8 mouse cellular contexts compared by ENCODE assay signal in genomic region chr16:11418183-11418588, GRCm38 (mm10).
A peak's percentile ranks its signal among the peaks of the same experiment; 100 is the strongest.
DNase-seq lines count a peak whose midpoint lies in the region; ATAC-seq and TF ChIP-seq lines count a peak whose summit lies in the region.

No protein-coding gene starts in this region.

- DNase-seq in 416B (ENCODE audit: low read depth) (peak; percentile 83), ES-CJ7 (ENCODE audit: low read depth, low spot score) (peak; percentile 69)
- peak; percentile 35 for DNase-seq in cerebellum, adult 11-12 months
- DNase-seq in kidney, adult 2 months: peak; percentile 69
- peak; percentile 26 to 39 (median 37) for DNase-seq in liver, embryonic 14.5 days (ENCODE audit: low read depth in 3 of 3, low spot score in 3 of 3)
- peak; percentile 59 for DNase-seq in yolk sac, embryonic 10.5 days (ENCODE audit: low spot score)

- no peaks in the 10 kb centered on the region for H3K36me3 ChIP-seq in forebrain, embryonic 16.5 days (ENCODE audit: control insufficient read depth, insufficient read depth)
- H3K36me3 ChIP-seq in kidney, adult 2 months (ENCODE audit: control insufficient read depth, insufficient read depth, low read length): peaks cover 16% of the 10 kb centered on the region
- no peaks in the 10 kb centered on the region for H3K36me3 ChIP-seq in liver, embryonic 14.5 days (replicated peaks; ENCODE audit: control insufficient read depth, insufficient read depth, low read depth)
- H3K36me3 ChIP-seq in neural tube, embryonic 12.5 days: peaks cover 17% of the 10 kb centered on the region

- H3K9me3 ChIP-seq in forebrain, embryonic 16.5 days (ENCODE audit: control insufficient read depth, low read length): no peaks in the 10 kb centered on the region
- H3K9me3 ChIP-seq in liver, embryonic 14.5 days (ENCODE audit: control insufficient read depth, low read length): no peaks in the 10 kb centered on the region
- H3K9me3 ChIP-seq in neural tube, embryonic 12.5 days: no peaks in the 10 kb centered on the region

- peak; percentile 98 for TF ChIP-seq CTCF in kidney, adult 2 months (conservative IDR thresholded peaks at IDR 0.05; ENCODE audit: insufficient read depth, insufficient read length, low read depth, low read length)
- TF ChIP-seq CTCF in liver, embryonic 14.5 days (IDR thresholded peaks at IDR 0.05; ENCODE audit: low read depth): peak; percentile 94

- 14% methylated on average over 7 of the region's 7 CpGs for WGBS in forebrain, embryonic 16.5 days
- 15% methylated on average over 7 of the region's 7 CpGs for WGBS in kidney, adult 2 months
- WGBS in liver, embryonic 14.5 days (ENCODE audit: insufficient replicate concordance): 12% methylated on average over 7 of the region's 7 CpGs
- WGBS in neural tube, embryonic 12.5 days: 21% methylated on average over 7 of the region's 7 CpGs

- peak; percentile 84 for ATAC-seq in forebrain, embryonic 16.5 days
- ATAC-seq in liver, embryonic 14.5 days (ENCODE audit: insufficient read depth): 0 out of 2 replicates have a peak, but pooled peaks have one; percentile 32
- peak; percentile 58; the same call in 1 of the 2 replicates for ATAC-seq in neural tube, embryonic 12.5 days (ENCODE audit: low FRiP score, low read depth)

- TF ChIP-seq POLR2A in kidney, adult 2 months (IDR thresholded peaks at IDR 0.05; ENCODE audit: low read depth, low read length): no peak

- no peak overlapping the region for H3K9ac ChIP-seq in forebrain, embryonic 16.5 days (replicated peaks; ENCODE audit: low read depth, low read length)
- H3K9ac ChIP-seq in liver, embryonic 14.5 days (replicated peaks): no peak overlapping the region
- no peak overlapping the region for H3K9ac ChIP-seq in neural tube, embryonic 12.5 days

- no peaks in the 10 kb centered on the region for H3K4me1 ChIP-seq in forebrain, embryonic 16.5 days (replicated peaks; ENCODE audit: control insufficient read depth, insufficient read depth, low read length)
- peaks cover 4% of the 10 kb centered on the region; the same call in 1 of the 2 replicates for H3K4me1 ChIP-seq in kidney, adult 2 months (ENCODE audit: control insufficient read depth, insufficient read depth, low read length)
- peaks cover 16 to 25% of the 10 kb centered on the region in 2 experiments for H3K4me1 ChIP-seq in liver, embryonic 14.5 days (replicated peaks; ENCODE audit: control insufficient read depth in 2 of 2, insufficient read depth in 2 of 2, low read length in 1 of 2)
- no peaks in the 10 kb centered on the region for H3K4me1 ChIP-seq in neural tube, embryonic 12.5 days

- no peak for TF ChIP-seq EP300 in liver, embryonic 14.5 days (IDR thresholded peaks at IDR 0.05; ENCODE audit: low read depth)

- no peak overlapping the region for H3K4me2 ChIP-seq in forebrain, embryonic 16.5 days (ENCODE audit: low read length)
- no peak overlapping the region for H3K4me2 ChIP-seq in liver, embryonic 14.5 days (ENCODE audit: low read depth)
- no peak overlapping the region for H3K4me2 ChIP-seq in neural tube, embryonic 12.5 days (replicated peaks)

- no peak overlapping the region for H3K4me3 ChIP-seq in forebrain, embryonic 16.5 days (replicated peaks; ENCODE audit: low read length)
- no peak overlapping the region for H3K4me3 ChIP-seq in kidney, adult 2 months (ENCODE audit: insufficient read depth, low read depth, low read length)
- H3K4me3 ChIP-seq in liver, embryonic 14.5 days (ENCODE audit: insufficient read depth in 1 of 2, low read depth in 2 of 2, low read length in 2 of 2): no peak overlapping the region
- no peak overlapping the region for H3K4me3 ChIP-seq in neural tube, embryonic 12.5 days

- no peaks in the 10 kb centered on the region for H3K27me3 ChIP-seq in forebrain, embryonic 16.5 days (replicated peaks; ENCODE audit: control insufficient read depth, insufficient read depth, low read length)
- no peaks in the 10 kb centered on the region for H3K27me3 ChIP-seq in kidney, adult 2 months (replicated peaks; ENCODE audit: control insufficient read depth, insufficient read depth, low read length)
- H3K27me3 ChIP-seq in liver, embryonic 14.5 days (ENCODE audit: control insufficient read depth, insufficient read depth, low read length): no peaks in the 10 kb centered on the region
- no peaks in the 10 kb centered on the region for H3K27me3 ChIP-seq in neural tube, embryonic 12.5 days (replicated peaks)

- no peak overlapping the region for H3K27ac ChIP-seq in forebrain, embryonic 16.5 days (ENCODE audit: low read length)
- no peak overlapping the region; the same call in 1 of the 2 replicates for H3K27ac ChIP-seq in kidney, adult 2 months (ENCODE audit: insufficient read depth, low read depth, low read length)
- no peak overlapping the region for H3K27ac ChIP-seq in liver, embryonic 14.5 days
- no peak overlapping the region for H3K27ac ChIP-seq in neural tube, embryonic 12.5 days

Comparison
In these comparisons a context has a peak if more than half of its experiments do, and no peak if none do; other contexts are left out.
1. ATAC-seq: peak in every context shown above with its lines; median percentile 84 in forebrain, embryonic 16.5 days; 58 in neural tube, embryonic 12.5 days; 32 in liver, embryonic 14.5 days.